Mouse (Mus musculus): ENCODE results near the gene Vti1a. TPM values are rescaled to one million over a fixed set of nuclear protein-coding genes. Genes with fewer than 3 reads are reported as not detected.

Gene Vti1a
- polyA plus RNA-seq (2014; fragmentation: Nextera tagmentation; extraction: Ambion mirVana), result 13.0 and 15.4 TPM in 2 replicates

DNA sequence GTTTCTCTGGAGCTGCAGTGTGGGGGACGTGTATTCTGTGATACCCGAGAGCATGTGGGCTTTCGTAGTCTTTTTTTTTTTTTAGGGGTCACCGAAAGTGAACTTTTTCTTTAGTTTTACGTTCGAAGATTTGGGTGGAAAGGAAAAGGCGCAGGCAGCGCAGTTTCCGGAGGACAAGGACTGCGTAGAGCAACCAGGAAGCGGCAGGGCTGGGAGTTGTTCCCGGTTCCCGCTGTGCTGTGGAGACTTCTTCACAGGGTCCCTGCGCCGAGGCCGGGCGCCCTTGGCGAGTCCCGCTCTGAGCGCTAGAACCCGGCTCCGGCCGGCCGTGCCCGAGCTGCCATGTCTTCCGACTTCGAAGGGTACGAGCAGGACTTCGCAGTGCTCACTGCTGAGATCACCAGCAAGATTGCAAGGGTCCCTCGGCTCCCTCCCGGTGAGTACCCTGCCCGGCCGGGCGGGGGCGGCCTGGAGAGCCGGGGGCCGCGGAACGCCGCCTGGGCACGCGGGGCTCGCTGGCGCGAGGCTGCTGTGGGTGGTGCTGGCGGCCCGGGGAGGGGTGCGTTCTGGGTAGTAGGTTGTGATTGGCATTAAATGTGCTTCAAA lies at the start of gene Vti1a:
TSS of gene Vti1a (plus strand) at position 187 of the 606 bp plus-strand sequence.
- WGBS, result under 1% methylated on average over 48 of the region's 48 CpGs
- peak within 1 kb of the TSS; percentile 91 for H3K9ac ChIP-seq (ENCODE audit: low read length)
- peaks cover 29% of the 10 kb centered on the region for H3K36me3 ChIP-seq (ENCODE audit: control insufficient read depth, insufficient read depth, low read length)
- peak within 1 kb of the TSS; percentile 91 to 98 for H3K4me3 ChIP-seq (ENCODE audit: control insufficient read depth in 1 of 2, insufficient read depth in 1 of 2, low read depth in 1 of 2, low read length in 2 of 2)
- H3K4me1 ChIP-seq (ENCODE audit: control insufficient read depth in 2 of 2, insufficient read depth in 2 of 2, low read length in 2 of 2), result peaks cover 0 to 22% of the 10 kb centered on the region in 2 experiments; a peak in 2 of 4 replicates
- peak; percentile 89 for ATAC-seq (ENCODE audit: insufficient number of reproducible peaks, insufficient read depth, low FRiP score, low read depth)
- H3K9me3 ChIP-seq (ENCODE audit: control insufficient read depth, low read length), result no peaks in the 10 kb centered on the region
- no peaks in the 10 kb centered on the region for H3K27me3 ChIP-seq (ENCODE audit: control insufficient read depth, insufficient read depth, low read length)
- H3K4me2 ChIP-seq (ENCODE audit: low read length), result peak within 1 kb of the TSS; percentile 91
- peak within 1 kb of the TSS; percentile 77 to 84 for H3K27ac ChIP-seq (replicated peaks in 1 of 2; ENCODE audit: control insufficient read depth in 1 of 2, insufficient read depth in 1 of 2, low read depth in 2 of 2, low read length in 2 of 2)

DNA sequence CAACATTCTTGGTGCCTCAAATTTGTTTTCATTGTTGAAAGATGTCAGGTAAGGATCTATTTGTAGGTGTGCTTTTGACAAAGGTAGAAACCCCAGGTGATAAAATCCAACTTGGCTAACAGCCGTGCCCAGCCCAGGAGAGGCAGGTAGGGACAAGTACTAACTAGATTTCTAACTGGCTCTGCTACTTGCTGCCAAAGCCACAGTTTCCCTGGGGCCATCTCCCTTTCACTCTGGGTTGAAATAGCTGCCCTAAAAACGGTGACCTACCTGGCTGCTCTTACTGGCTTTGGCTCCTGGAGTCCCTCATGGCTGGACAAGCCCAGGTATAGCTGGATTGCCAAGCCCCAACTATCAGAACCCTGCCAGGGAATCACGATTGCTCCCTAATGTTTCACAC lies 49.3 kb upstream of the Vti1a start:
- Histone ChIP-seq H3K9me3 (ENCODE audit: control insufficient read depth, low read length) (no peaks in the 10 kb centered on the region), H3K9ac (ENCODE audit: low read length) (no peak overlapping the region), H3K4me3 (ENCODE audit: control insufficient read depth in 1 of 2, insufficient read depth in 1 of 2, low read depth in 1 of 2, low read length in 2 of 2) (no peak overlapping the region), H3K36me3 (ENCODE audit: control insufficient read depth, insufficient read depth, low read length) (peaks cover 9% of the 10 kb centered on the region), H3K27ac (replicated peaks in 1 of 2; ENCODE audit: control insufficient read depth in 1 of 2, insufficient read depth in 1 of 2, low read depth in 2 of 2, low read length in 2 of 2) (no peak overlapping the region), H3K4me1 (ENCODE audit: control insufficient read depth in 2 of 2, insufficient read depth in 2 of 2, low read length in 2 of 2) (peaks cover 2 to 3% of the 10 kb centered on the region in 2 experiments; a peak in 1 of 4 replicates), H3K27me3 (ENCODE audit: control insufficient read depth, insufficient read depth, low read length) (no peaks in the 10 kb centered on the region), H3K4me2 (ENCODE audit: low read length) (no peak overlapping the region)
- ATAC-seq (ENCODE audit: insufficient number of reproducible peaks, insufficient read depth, low FRiP score, low read depth), result no peak
- WGBS, result 87% methylated on average over 3 of the region's 3 CpGs

DNA sequence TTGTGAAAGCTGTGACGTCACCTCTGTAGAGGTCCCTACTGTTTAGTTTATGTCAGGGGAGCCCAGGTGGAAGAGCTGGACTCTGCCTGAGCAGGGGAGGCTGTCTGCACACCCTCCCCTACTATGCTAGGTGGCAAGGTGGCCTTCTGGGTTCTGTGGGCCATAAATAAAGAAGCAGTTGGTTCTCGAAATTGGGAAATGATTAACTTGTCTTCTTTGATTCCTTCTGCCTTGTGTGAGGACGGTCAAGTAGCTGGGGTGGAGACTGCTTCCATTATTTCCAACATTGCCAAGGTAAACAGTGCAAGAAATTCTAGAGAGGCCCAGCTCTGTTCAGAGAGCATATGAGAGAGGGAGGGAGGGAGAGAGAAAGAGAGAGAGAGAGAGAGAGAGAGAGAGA lies 47.9 kb upstream of the Vti1a start:
- no peaks in the 10 kb centered on the region for H3K27me3 ChIP-seq (ENCODE audit: control insufficient read depth, insufficient read depth, low read length)
- peaks cover 2 to 3% of the 10 kb centered on the region in 2 experiments; a peak in 1 of 4 replicates for H3K4me1 ChIP-seq (ENCODE audit: control insufficient read depth in 2 of 2, insufficient read depth in 2 of 2, low read length in 2 of 2)
- no peak overlapping the region for H3K9ac ChIP-seq (ENCODE audit: low read length)
- H3K9me3 ChIP-seq (ENCODE audit: control insufficient read depth, low read length), result no peaks in the 10 kb centered on the region
- peaks cover 17% of the 10 kb centered on the region for H3K36me3 ChIP-seq (ENCODE audit: control insufficient read depth, insufficient read depth, low read length)
- H3K4me3 ChIP-seq (ENCODE audit: control insufficient read depth in 1 of 2, insufficient read depth in 1 of 2, low read depth in 1 of 2, low read length in 2 of 2), result no peak overlapping the region
- no peak overlapping the region for H3K27ac ChIP-seq (replicated peaks in 1 of 2; ENCODE audit: control insufficient read depth in 1 of 2, insufficient read depth in 1 of 2, low read depth in 2 of 2, low read length in 2 of 2)
- 59% methylated on average over 3 of the region's 3 CpGs for WGBS
- no peak overlapping the region for H3K4me2 ChIP-seq (ENCODE audit: low read length)
- no peak for ATAC-seq (ENCODE audit: insufficient number of reproducible peaks, insufficient read depth, low FRiP score, low read depth)

DNA sequence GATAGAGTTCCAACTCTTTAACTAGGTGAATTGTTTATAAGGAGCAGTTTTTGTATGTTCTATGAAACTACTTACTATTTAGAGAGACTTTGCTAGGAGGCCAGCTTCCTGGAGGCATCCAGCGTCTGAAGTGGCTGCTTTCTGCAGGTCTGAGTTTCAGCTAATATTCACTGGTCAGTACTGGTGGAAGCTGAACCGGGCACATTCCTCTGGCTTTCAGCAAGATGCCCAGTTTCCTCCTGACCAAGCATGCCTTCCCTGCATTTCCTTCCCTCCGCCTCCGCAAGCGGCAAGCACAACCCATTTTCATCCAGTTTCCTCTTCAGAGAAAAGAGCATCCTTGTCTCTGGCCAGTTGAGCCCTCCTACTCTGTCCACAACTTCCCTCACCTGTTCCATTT lies 47.0 kb upstream of the Vti1a start:
- H3K9ac ChIP-seq (ENCODE audit: low read length), result no peak overlapping the region
- no peaks in the 10 kb centered on the region for H3K27me3 ChIP-seq (ENCODE audit: control insufficient read depth, insufficient read depth, low read length)
- WGBS, result 74% methylated on average over 5 of the region's 5 CpGs
- H3K27ac ChIP-seq (replicated peaks in 1 of 2; ENCODE audit: control insufficient read depth in 1 of 2, insufficient read depth in 1 of 2, low read depth in 2 of 2, low read length in 2 of 2), result no peak overlapping the region
- H3K9me3 ChIP-seq (ENCODE audit: control insufficient read depth, low read length), result no peaks in the 10 kb centered on the region
- H3K4me1 ChIP-seq (ENCODE audit: control insufficient read depth in 2 of 2, insufficient read depth in 2 of 2, low read length in 2 of 2), result peaks cover 2 to 3% of the 10 kb centered on the region in 2 experiments; a peak in 1 of 4 replicates
- H3K36me3 ChIP-seq (ENCODE audit: control insufficient read depth, insufficient read depth, low read length), result peaks cover 19% of the 10 kb centered on the region
- no peak for ATAC-seq (ENCODE audit: insufficient number of reproducible peaks, insufficient read depth, low FRiP score, low read depth)
- no peak overlapping the region for H3K4me2 ChIP-seq (ENCODE audit: low read length)
- H3K4me3 ChIP-seq (ENCODE audit: control insufficient read depth in 1 of 2, insufficient read depth in 1 of 2, low read depth in 1 of 2, low read length in 2 of 2), result no peak overlapping the region

DNA sequence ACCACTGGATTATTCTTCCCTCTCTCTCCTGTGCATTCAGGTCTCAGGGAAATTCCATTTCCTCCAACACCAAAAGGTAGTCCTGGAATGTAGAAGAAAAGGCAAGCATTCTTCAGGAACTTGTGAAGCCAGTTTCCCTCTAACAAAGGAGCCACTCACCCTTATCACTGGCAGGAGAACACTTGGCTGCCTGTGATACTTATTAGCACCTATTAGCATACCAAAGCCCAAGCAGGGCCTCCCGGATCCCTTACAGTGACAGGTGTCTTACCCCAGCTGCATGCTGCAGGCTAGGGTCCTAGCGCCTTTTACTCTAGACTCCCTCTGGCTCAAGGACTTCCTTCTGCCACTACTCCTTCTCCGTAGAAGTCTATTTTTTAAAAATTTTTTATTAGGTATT lies 44.6 kb upstream of the Vti1a start:
- Histone ChIP-seq H3K36me3 (ENCODE audit: control insufficient read depth, insufficient read depth, low read length) (peaks cover 19% of the 10 kb centered on the region), H3K9me3 (ENCODE audit: control insufficient read depth, low read length) (no peaks in the 10 kb centered on the region), H3K27me3 (ENCODE audit: control insufficient read depth, insufficient read depth, low read length) (no peaks in the 10 kb centered on the region), H3K4me3 (ENCODE audit: control insufficient read depth in 1 of 2, insufficient read depth in 1 of 2, low read depth in 1 of 2, low read length in 2 of 2) (no peak overlapping the region), H3K4me2 (ENCODE audit: low read length) (no peak overlapping the region), H3K27ac (replicated peaks in 1 of 2; ENCODE audit: control insufficient read depth in 1 of 2, insufficient read depth in 1 of 2, low read depth in 2 of 2, low read length in 2 of 2) (no peak overlapping the region), H3K9ac (ENCODE audit: low read length) (no peak overlapping the region), H3K4me1 (ENCODE audit: control insufficient read depth in 2 of 2, insufficient read depth in 2 of 2, low read length in 2 of 2) (peaks cover 2 to 3% of the 10 kb centered on the region in 2 experiments; a peak in 1 of 4 replicates)
- no peak for ATAC-seq (ENCODE audit: insufficient number of reproducible peaks, insufficient read depth, low FRiP score, low read depth)
- WGBS, result 46% methylated on average over 3 of the region's 3 CpGs

DNA sequence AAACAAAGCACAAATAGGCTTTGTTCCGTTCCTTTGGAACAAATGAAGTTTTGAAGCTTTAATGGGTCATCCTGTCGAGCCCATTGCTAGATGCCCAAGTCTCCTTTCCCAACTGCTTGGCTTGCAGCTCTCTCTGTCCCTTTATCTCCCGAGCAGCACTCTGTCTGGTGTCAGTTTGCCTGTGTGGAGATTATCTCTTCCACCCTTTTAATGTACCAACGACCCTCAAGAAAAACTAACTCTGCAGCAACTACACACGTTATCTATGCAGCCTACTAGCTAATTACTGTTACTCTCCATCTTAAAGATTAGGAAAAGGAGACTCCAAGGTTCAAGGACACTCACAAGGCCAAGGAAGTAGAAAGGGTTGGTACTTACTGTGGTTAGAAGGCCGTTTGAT lies 42.8 kb upstream of the Vti1a start:
- H3K4me2 ChIP-seq (ENCODE audit: low read length), result no peak overlapping the region
- H3K36me3 ChIP-seq (ENCODE audit: control insufficient read depth, insufficient read depth, low read length), result peaks cover 26% of the 10 kb centered on the region
- H3K4me3 ChIP-seq (ENCODE audit: control insufficient read depth in 1 of 2, insufficient read depth in 1 of 2, low read depth in 1 of 2, low read length in 2 of 2), result no peak overlapping the region
- no peaks in the 10 kb centered on the region for H3K9me3 ChIP-seq (ENCODE audit: control insufficient read depth, low read length)
- no peaks in the 10 kb centered on the region for H3K27me3 ChIP-seq (ENCODE audit: control insufficient read depth, insufficient read depth, low read length)
- no peak for ATAC-seq (ENCODE audit: insufficient number of reproducible peaks, insufficient read depth, low FRiP score, low read depth)
- no peak overlapping the region for H3K9ac ChIP-seq (ENCODE audit: low read length)
- H3K27ac ChIP-seq (replicated peaks in 1 of 2; ENCODE audit: control insufficient read depth in 1 of 2, insufficient read depth in 1 of 2, low read depth in 2 of 2, low read length in 2 of 2), result no peak overlapping the region
- WGBS, result 54% methylated on average over 6 of the region's 6 CpGs
- H3K4me1 ChIP-seq (ENCODE audit: control insufficient read depth in 2 of 2, insufficient read depth in 2 of 2, low read length in 2 of 2), result peaks cover 0 to 3% of the 10 kb centered on the region in 2 experiments; a peak in 1 of 4 replicates

DNA sequence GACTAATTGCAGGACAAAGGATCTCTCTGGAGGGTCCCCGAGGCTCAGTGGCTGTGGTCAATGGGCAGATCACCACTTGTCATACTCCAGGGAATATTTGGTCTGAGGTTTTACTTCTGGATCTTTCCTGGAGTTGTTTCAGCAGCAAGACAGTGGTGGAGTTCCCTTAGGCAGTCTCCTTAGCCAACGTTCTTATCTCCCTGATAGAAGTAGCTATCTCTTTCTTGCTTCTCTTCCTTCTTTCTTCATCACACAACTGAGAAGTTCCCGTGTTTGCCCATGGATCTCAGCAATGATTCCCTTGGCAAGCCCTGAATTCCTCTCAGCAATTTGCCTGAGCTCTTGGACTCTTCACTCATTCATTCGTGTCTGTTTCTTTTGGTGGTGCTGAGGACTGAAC lies 40.0 kb upstream of the Vti1a start:
- Histone ChIP-seq H3K9ac (ENCODE audit: low read length) (no peak overlapping the region), H3K4me1 (ENCODE audit: control insufficient read depth in 2 of 2, insufficient read depth in 2 of 2, low read length in 2 of 2) (no peaks in the 10 kb centered on the region; a peak in 1 of 4 replicates), H3K36me3 (ENCODE audit: control insufficient read depth, insufficient read depth, low read length) (peaks cover 42% of the 10 kb centered on the region), H3K27me3 (ENCODE audit: control insufficient read depth, insufficient read depth, low read length) (no peaks in the 10 kb centered on the region), H3K27ac (replicated peaks in 1 of 2; ENCODE audit: control insufficient read depth in 1 of 2, insufficient read depth in 1 of 2, low read depth in 2 of 2, low read length in 2 of 2) (no peak overlapping the region), H3K4me3 (ENCODE audit: control insufficient read depth in 1 of 2, insufficient read depth in 1 of 2, low read depth in 1 of 2, low read length in 2 of 2) (no peak overlapping the region), H3K9me3 (ENCODE audit: control insufficient read depth, low read length) (no peaks in the 10 kb centered on the region), H3K4me2 (ENCODE audit: low read length) (no peak overlapping the region)
- WGBS, result 63% methylated on average over 4 of the region's 4 CpGs
- no peak for ATAC-seq (ENCODE audit: insufficient number of reproducible peaks, insufficient read depth, low FRiP score, low read depth)

DNA sequence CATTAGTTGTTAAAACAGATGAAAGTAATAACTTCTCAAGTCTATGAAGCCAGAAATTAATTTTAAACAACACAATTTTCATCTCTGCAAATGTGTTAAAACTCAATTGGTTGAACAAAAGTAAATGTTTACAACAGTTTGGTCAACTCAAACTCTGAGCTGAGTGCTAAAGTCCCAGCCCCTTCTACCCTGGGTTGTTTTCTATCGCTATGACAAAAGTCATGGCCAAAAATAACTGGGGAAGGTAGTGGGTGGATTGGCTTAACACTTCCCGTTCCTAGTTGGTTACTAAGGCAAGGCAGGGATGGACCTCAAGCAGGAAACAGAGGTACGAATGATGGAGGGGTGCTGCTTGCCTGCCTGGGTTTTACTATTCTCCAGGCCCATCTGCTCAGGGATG lies 39.3 kb upstream of the Vti1a start:
- H3K4me1 ChIP-seq (ENCODE audit: control insufficient read depth in 2 of 2, insufficient read depth in 2 of 2, low read length in 2 of 2), result no peaks in the 10 kb centered on the region
- no peak for ATAC-seq (ENCODE audit: insufficient number of reproducible peaks, insufficient read depth, low FRiP score, low read depth)
- H3K27ac ChIP-seq (replicated peaks in 1 of 2; ENCODE audit: control insufficient read depth in 1 of 2, insufficient read depth in 1 of 2, low read depth in 2 of 2, low read length in 2 of 2), result no peak overlapping the region
- H3K4me3 ChIP-seq (ENCODE audit: control insufficient read depth in 1 of 2, insufficient read depth in 1 of 2, low read depth in 1 of 2, low read length in 2 of 2), result no peak overlapping the region
- WGBS, result 61% methylated on average over 3 of the region's 3 CpGs
- peaks cover 45% of the 10 kb centered on the region for H3K36me3 ChIP-seq (ENCODE audit: control insufficient read depth, insufficient read depth, low read length)
- no peak overlapping the region for H3K9ac ChIP-seq (ENCODE audit: low read length)
- no peaks in the 10 kb centered on the region for H3K9me3 ChIP-seq (ENCODE audit: control insufficient read depth, low read length)
- no peaks in the 10 kb centered on the region for H3K27me3 ChIP-seq (ENCODE audit: control insufficient read depth, insufficient read depth, low read length)
- H3K4me2 ChIP-seq (ENCODE audit: low read length), result no peak overlapping the region
